Mouse (Mus musculus) 3134 (cell line): ENCODE results near the gene Cdip1.
A peak's percentile ranks its signal among the peaks of the same experiment; 100 is the strongest.
"Not testable (repeated sequence)": the region's sequence is repeated elsewhere in the genome, so short reads cannot be mapped to it uniquely, and the experiment has no call there.

ENCODE experiments used
- DNase-seq: peaks from one replicate; pipeline ENCODE4 v3.0.0-alpha.2; 2011; ENCODE audit warnings: low spot score; ENCODE audit not compliant: insufficient read length; ENCODE audit errors: extremely low read depth

Gene Cdip1

DNA sequence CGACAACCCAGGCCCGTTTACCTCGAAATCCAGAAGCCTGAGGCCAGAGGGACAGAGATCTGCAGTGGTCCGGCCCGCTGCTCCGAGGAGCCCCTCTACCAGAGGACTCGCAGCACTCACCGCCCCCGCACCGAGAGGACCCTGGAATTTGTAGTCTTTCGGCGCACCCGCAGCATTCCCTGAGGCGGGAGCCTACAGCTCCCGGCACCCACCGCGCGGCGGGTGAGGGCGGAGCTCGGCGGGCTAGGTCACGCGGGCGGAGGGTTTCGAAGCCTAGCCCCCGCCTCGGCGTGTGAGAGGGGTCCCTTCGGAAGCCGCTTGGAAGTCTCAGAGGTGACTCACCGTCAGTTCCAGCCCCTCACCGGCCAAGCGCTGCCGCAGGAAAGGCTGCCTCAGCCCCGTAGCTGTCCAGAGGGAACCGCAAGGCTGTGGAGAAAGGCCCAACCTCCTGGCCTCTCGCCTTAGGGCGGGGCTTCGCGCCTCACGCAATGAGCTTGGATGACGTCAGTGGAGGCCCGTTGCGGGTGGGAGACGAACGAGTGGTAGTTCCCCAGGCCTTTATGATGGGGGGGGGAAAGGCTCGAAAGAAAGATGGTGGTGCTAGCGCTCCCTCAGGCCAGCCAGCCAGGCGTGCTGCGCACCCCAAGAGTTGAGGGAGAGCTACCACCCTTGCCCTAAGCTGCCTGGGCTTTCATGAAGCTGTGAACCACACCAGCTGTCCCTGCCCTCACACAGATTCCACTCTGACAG lies at the start of gene Cdip1:
Cdip1 (minus strand) TSS at position 483 of the 750 bp plus-strand sequence.
- peak; percentile 98 for DNase-seq

DNA sequence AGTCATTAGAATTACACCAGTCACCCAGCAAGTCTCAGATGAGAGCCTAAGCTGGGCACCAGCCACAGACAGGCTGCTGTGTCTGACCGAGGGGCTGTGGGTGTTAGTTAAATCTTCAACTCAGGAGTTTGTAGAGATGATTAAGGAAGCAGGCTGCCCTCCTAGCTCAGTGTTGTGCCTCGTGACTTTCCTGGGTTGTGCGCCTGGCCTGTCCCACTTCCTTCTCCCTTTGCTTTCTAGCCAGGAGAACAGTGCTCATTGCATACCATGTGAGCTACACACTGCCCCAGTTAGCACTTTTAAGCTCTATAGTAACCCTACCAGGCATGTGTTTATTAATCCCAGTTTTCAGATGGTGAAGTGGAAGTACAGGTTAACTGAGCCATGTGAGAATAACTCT lies 49.5 kb upstream of the Cdip1 start:
- DNase-seq, result no peak

- DNase-seq, result no peak
Observed at GRCm38 (mm10) chr16:4837631-4838030, 47.5 kb upstream of the Cdip1 start.

- no peak for DNase-seq
Observed at GRCm38 (mm10) chr16:4835191-4835590, 45.1 kb upstream of the Cdip1 start, which contains the start of gene 4930562C15Rik. Gene 4930562C15Rik, plus strand, starts transcription at chr16:4835416.

DNA sequence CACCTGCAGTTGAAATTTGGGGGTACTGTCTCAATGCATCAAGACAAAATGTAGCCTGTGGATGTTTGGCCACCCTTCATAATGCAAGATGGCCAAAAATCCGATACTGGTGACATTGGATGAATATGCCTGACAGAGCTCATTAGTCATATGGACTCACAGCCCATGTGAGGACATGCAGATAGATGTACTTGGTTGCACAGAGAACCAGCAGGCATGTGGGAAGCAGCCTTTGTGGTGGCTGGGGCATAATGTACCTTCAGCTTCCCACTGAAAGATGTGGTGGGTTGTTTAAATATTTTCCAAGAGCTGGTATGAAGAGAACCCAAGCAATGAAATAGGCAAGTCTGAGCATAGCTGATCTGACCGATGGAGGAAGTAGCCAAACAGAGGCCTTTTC lies 43.8 kb upstream of the Cdip1 start:
- no peak for DNase-seq

DNA sequence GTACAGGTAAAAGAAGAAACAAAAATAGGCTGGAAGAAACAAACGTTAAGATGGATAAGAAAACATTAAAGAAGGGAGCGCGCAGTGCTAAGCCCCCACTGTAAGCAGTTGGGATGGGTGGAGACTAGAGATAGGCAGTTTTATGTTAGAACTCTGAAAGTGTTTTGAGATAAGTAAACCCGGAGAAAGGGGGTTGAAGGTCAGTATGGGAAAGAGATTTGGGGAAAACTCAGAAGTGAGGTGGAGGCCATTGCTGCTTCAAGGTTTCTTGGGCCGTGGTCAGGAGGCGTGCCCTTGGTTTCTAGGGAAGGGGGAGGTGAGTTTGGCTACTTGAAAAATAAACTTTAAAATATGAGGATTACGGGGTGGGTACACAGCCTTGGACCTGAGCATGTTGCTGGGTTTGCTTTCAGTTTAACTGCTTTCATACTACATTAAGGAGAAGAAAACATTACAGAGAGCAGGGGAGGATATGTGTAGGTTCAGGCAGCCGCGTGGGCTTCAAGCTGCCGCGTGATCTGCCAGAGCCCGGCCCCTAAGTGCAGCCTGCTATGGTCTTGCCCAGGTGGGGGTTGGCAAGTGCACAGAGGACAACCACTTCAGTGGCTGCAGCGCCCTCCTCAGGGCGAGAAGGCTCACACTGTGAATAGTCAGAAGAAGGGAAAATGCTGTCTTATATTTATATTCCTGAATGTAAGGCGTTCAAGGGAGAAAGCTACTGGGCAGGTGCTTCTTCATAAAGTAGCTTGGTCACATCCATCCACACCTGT lies 41.7 kb upstream of the Cdip1 start:
- DNase-seq, result no peak

- DNase-seq, result no peak
Observed at GRCm38 (mm10) chr16:4829271-4829900, 39.3 kb upstream of the Cdip1 start.

- no peak for DNase-seq
Observed at GRCm38 (mm10) chr16:4827639-4828038, 37.5 kb upstream of the Cdip1 start.

DNA sequence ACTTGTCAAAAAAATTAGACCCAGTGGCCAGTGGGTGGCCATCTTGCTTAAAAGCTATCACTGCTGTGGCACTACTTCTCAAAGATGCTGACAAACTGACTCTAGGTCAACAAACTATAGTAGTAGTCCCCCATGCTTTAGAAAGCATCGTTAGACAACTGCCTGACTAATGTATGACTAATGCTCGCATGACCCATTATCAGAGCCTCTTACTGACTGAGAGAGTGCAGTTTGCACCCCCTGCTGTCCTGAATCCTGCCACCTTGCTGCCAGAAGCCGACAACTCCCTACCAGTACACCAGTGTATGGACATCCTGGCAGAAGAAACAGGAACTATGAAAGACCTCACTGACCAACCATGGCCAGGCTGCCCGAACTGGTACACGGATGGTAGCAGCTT lies 34.4 kb upstream of the Cdip1 start:
- not testable (repeated sequence) for DNase-seq

GRCm38 (mm10) chr16:4818349-4818748 lies 28.3 kb upstream of the Cdip1 start:
- no peak for DNase-seq

DNA sequence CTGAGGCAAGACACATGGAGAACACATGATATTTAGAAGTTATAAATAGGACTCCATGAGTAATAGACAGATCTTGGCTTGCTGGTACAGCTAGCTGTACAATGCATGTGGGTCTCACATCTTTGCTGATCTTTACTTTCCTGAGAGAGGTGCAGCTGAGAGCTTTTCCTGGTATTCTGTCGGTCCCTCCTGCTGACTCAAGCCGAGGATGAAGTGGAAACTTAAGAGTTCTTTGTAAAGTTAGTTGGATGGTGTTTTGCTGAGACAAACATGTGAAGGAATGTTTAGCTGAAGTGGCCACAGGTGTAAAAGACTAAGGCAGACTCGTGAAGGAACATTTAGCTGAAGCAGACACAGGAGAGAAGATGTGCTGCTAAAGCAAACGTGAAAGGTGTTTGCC lies 6.5 kb upstream of the Cdip1 start:
- DNase-seq, result no peak

DNA sequence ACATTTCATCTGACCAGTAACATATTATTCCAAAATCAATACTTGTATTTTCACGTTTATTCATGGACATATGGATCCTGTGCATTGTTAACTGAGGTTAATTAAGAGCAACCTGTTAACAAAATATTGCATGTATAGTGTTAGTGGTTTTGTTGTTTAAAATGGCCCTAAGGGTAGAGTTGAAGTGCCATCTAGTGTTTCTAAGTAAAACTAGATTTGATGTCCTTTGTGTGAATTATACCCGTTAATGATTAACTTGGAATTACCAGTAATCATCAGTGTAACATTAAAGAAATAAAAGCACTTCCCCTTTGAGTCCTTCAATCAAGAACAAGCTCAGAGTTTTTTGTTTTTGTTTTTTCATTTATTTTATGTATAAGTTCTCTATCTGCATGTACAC lies 1.2 kb upstream of the Cdip1 start:
- DNase-seq, result no peak

GRCm38 (mm10) chr16:4789311-4789768 lies 752 bp downstream of the Cdip1 start:
- no peak for DNase-seq

GRCm38 (mm10) chr16:4788176-4788575 lies 1.9 kb downstream of the Cdip1 start:
- no peak for DNase-seq

DNA sequence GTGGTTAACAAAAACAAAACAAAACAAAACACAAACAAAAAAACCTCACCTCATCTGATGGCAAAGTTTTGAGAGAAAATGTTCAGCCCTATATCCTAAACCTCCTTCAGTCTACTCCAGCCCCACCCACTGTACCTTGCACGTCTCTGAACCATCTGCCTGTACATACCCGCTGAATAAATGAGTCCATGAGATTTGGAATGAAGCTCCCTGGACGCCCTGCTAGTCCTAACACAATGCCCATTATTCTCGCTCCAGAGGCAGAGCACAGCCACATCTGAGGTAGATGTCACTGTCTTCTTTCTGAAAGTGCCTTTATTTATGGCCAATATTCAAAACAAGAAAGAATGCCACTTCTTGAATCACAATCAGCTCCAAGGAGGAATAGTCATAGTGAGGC lies 4.4 kb downstream of the Cdip1 start:
- DNase-seq, result no peak

DNA sequence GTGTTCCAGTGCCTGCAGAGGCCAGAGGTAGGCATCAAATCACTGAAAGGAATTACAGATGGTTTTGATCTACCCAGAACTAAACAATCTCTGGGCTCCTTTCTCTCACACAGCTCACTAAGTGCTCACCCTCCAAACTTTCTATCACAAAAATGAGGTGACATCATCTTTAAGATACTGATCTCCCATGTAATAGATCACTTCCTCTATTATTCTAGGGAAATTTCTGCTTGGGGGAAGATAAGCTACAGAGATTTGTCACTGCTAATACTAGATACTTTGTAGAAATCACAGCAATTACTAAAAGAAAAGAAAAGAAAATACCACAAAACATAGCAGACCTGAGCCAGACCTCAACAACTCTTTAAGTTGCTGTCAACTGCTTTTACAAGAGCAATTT lies 7.6 kb downstream of the Cdip1 start:
- no peak for DNase-seq

- peak; percentile 54 for DNase-seq
Observed at GRCm38 (mm10) chr16:4781524-4782196, 8.4 kb downstream of the Cdip1 start.

DNA sequence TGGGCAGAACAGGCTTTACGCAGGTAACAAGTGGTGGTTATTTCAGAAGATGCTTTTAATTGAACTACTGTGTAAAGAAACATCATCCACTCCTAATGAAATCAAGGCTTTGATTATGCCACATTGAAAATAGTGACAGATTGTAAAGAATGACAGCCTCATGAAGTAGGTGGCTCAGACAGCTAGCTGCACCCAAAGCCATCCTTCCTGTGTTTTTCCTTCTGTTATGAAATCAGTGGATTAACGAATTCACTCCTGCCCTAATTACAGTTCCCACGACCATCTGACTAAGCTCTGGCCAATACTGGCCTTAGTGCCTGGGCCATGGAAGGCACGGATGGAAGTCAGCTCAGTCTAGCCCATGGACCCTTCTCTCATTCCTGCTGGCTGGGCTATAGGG lies 11.2 kb downstream of the Cdip1 start:
- no peak for DNase-seq

DNA sequence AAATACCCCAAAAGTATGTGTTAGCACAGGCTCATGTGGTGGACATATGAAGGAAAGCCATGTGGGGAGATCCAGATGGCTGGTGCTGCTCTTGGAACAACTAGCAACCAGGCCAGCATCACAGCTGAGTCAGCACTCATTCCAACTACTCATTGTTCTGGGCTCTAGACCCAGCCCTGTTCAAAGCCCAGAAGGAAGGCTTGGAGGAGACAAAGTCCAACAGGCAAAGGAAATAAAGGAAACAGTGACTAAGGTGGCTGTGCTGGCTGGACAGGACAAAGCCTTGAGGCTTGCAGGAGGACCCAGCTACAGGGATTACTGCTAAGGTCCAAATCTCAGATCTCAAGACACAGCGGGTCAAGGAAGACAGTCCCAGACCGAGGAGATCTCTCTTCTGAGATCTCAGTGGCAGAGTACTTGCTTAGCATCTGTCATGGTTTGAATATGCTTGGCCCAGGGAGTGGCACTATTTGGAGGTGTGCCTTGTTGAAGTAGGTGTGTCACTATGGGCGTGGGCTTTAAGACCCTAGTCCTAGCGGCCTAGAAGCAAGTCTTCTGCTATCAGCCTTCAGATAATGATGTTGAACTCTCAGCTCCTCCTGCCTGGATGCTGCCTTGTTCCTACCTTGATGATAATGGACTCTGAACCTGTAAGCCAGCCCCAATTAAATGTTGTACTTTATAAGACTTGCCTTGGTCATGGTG lies 12.0 kb downstream of the Cdip1 start:
- DNase-seq, result peak; percentile 16

DNA sequence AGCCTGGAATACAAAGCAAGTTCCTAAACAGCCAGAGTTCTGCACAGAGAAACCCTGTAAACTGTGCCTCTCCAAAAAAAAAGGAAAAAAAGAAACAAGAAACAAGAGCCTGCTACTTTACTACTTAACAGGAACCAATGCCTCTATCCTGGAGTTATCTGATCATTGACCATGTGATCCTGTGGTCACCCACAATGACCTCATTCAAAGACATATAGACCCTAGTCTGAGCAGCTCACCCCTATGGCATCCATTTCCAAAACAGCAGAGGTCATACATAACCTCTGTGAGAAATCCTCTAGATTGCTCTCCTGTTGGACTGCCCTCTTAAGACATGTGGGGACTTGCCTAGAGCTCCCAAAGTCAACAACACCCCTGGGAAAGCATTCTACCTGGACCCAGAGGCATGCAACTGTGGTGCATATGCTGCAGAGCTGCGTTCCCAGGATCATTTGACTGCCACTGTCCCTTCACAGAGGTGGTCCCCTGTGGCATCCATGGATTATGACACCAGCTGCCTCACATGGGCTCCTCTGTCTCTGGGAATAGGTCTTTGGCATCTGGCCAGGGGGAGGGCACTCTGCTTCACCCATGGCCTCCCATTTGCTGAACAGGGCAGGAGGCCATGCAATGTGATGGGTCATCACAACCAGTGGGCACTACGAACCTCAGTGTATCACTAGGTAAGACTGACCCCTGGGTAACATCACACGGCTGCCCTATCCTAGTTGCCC lies 12.8 kb downstream of the Cdip1 start:
- peak; percentile 27 for DNase-seq
